Mouse (Mus musculus): ENCODE data around the gene Tbc1d22a.

Tbc1d22a gene

DNA sequence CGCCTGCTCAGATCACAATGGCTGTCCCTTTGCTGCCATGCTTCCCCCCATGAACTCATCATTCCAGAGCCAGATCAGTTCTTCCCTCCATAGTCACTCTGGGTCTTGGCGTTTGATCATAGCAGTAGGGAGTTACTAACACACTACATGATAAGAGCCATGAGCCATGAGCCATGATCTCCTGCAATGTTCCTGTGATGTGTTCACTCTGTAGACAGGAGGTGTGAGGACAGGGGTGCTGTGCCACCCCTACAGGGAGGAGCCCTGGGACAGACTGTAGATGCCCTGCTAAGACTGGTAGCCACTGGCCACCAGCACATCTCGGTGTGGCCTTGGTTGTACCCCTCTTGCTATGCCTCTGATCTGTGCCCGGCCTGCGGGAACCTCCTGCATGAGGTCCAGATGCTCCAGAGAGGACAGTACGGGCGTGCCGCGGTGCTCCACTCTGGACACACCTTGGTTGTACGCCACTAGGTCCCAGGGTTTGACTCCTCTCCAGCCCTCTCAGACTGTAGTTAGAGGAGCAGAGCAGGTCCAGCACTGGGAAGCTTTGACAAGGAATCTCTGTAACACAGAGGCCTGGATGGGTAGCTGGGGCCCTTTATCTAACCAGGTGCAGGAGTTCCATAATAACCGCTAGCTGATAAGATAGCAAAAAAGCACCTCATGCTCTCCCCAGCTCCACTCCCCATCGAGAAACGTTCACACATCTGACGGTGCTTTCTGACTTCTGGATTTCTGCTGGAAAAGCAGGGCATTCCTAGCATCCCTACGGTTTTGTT lies 224.9 kb downstream of the Tbc1d22a start:
- DNase-seq (ENCODE audit: low read depth, low spot score), result no peak

DNA sequence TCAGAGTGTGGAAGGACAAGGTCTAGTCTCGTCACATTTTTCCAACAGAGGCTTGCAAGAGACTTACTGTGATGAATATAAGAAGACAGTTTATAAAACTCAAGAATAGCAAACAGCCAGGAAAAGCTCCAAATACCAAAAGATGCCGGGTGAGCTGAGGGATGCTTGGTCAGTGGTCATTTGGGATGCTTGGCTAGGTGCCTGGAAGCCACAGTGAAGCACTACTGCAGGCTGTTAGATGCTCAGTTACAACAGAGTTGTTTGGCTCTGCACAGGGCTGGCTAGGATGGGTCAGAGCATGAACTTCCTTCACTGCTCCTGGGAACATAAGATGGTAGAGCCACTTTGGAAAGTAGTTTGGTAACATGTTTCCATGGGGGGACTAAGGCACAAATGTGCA lies 230.0 kb downstream of the Tbc1d22a start:
- no peak for DNase-seq (ENCODE audit: low read depth, low spot score)

DNA sequence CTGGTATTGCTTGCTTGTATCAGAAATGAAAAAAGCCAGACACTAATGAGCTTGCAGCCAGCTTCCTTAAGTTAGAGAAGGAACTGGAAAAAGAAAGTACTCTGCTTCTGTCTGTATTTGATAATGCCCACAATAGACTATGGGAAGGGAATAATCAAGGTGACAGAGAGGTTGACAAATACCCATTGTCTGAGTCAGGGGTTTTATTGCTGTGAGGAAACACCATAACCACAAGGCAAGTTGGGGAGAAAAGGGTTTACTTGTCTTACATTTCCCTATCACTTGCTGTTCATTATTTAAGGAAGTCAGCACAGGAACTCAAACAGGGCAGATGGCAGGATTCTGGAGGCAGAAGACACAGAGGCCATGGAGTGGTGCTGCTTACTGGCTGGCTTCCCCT lies 231.8 kb downstream of the Tbc1d22a start:
- DNase-seq (ENCODE audit: low read depth, low spot score), result no peak

DNA sequence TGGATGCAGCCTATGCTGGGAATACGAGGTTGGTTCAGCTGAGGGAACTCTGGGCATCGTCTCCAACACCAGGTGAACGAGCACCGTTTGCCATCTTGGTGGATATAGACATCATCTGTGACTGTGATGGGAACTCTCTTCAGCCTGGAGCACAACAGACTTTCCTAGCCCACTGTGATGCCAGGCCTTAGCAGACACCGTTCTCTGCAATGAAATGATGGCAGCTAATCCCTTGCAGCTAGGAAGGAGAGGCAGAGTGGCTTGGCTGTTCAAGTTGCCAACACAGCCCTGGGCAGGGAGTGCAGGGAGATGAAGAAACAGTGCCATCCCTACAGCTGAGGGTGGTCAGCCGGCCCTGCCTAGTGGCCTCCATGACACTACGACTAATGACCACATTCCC lies 233.0 kb downstream of the Tbc1d22a start:
- DNase-seq (ENCODE audit: low read depth, low spot score), result no peak

DNA sequence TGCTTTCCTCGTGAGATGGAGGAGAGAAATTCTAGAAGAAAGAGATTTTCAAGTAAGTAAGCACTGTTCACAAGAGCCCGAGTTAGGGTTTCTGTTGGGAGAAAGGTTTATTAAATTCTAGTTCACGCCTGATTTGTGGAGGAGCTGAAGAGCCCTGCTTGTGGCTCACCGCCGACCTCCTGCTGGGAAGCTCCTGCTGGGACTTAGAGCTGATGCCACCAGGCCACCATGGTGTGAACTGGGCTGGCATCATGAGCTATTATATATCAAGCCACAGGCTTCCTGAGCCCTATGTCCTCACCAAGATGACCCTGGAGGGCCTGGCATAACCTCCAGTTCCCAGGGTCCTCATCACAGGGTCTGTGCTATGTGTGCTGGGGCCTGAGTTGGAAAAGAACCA lies 235.0 kb downstream of the Tbc1d22a start:
- DNase-seq (ENCODE audit: low read depth, low spot score), result no peak

DNA sequence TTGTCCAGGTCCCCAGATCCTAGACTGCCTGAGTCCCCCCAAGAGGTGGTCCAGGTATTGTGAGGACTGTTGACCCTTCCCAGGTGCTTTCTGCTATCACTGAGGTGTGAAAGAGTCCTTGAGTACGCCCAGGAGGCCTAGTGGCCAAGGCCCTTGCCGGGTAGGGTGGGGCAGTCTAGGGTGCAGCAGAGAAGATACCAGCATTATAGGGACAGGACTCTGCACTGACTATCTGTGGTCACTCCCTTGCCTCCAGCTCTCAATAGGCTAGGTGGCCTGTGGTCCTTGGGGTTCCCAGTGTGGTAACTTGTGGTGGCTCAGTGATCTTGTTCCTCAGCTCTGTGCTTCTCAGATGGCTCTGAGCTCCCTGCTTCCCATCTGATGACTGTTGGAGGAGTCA lies 235.5 kb downstream of the Tbc1d22a start:
- DNase-seq (ENCODE audit: low read depth, low spot score), result no peak

DNA sequence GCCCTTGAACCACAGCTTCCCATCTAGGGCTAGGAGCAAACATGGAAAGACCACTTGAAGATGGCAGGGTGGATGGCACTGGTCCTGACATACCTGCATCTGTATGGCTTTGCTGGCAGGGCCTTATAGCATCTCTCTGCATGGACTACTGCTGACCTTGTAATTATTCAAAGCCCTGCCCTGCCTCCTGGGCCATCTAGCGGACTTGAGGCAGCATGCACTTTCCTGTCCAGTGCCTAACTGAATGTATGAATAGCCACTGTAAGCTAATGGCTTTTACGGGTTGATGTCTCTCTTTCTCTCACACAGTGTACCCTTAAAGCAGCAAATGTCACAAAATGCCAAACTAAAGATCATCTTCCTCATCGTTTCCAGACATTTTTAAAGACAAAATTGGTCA lies 245.2 kb downstream of the Tbc1d22a start:
- no peak for DNase-seq (ENCODE audit: low read depth, low spot score)

DNA sequence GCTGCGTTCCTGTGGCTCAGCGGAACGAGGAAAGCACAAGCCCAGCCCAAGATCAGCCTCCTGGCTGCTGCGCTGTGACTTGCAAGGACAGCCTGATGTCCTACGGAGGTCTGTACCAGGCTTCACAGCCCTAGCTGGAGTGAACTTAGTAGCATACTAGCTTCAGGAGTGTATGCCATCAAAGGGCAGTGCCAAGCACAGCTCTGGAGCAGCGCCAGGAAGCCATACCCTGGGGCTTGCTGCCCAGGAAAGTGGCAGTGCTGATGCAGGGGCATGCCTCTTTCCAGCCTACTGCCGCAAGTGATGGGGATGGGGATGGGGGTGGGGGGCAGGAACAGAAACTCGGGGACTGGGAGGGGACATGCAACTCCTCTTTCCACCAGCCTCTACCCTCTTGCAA lies 248.4 kb downstream of the Tbc1d22a start:
- no peak for DNase-seq (ENCODE audit: low read depth, low spot score)

DNA sequence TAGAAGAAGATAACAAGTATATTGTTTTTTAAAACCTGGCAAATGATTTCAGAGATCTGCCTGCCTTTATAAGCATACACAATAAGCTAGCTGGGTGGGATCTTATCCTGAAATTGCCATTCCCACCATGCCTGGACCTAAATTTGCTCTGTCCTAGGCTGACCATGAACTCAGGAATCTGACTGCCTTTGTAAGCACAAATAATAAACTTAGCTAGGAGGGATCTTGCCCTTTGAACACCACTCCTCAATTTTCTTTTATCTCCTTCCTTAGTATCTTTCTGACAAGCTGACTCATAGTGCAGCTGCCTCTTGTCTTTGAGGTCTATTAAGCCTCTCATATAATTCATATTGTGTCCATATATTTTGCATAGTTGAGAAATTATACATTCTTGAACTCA lies 253.8 kb downstream of the Tbc1d22a start:
- no peak for DNase-seq (ENCODE audit: low read depth, low spot score)

DNA sequence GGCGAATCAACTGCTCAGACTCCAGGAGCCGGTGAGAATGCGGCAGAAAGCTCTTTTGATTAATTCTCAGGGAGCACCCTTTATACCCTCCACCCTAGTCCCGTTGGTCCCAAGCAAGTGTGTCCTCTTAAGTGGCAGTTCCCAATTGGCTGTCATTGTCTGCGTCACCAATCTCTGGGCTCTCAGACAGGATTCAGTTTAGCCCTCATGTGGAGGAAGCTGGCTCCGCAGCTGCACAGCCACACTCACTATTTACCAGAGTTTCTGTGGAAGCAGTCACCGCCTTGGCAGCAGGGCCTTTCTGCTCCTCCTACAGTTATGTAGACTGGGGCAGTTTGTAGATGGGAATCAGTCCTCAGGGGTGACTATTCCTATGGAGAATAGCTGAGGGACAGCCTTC lies 256.9 kb downstream of the Tbc1d22a start:
- no peak for DNase-seq (ENCODE audit: low read depth, low spot score)

DNA sequence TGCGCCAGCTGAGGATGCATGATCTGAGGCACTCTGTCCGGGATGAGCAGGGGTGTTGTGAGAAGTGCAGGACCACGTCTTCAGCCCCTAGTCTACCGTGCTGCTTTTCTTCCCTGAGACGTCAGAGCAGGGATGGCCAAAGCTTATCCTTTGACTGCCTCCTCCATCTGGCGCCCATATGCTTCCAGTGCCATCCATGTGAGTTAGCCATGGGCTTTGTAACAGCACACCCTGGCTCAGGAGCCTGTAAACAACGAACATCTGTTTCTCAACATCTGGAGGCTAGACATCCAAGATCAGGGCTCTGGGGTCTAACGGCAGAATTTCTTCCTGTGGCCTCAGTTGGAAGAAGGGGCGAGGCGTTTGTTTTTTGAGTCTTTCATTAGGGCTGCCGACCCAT lies 259.2 kb downstream of the Tbc1d22a start:
- peak; percentile 5 for DNase-seq (ENCODE audit: low read depth, low spot score)

DNA sequence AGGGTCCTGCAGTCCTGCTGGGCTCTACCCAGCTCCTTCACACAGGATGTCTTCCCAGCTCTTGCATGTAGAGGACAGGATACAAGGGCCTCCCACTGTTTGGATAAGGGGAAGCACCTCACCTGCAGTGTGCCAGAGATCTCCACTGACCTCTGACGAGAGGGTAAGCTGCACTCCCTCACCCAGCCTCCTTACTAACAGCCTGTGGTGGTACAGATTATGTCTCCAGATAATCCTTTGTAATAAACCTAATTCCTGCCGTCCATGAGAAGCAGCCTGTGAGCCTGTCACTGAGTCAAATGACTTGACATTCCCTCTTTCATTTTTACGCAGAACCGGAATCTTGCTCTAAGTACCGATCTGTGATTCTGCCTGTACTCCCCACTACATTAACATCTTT lies 260.7 kb downstream of the Tbc1d22a start:
- DNase-seq (ENCODE audit: low read depth, low spot score), result no peak

DNA sequence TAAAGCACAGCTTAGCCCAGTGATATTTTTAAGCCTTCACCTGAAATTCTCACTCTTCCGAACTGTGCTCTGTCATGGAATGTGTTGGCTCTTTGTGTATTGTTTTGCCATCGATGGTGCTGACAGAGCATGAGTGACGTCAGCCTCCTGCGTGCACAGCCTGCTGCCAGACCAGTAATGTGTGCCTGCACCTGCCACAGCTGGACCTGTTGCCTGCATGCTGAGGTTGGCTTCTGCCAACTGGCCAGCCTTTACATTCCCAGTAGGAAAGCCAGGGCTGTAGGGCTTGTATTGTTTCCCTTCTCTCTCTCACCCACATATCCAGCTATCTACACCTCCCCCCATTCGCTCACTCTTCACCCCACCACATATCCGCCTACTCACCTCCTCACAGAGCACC lies 262.2 kb downstream of the Tbc1d22a start:
- no peak for DNase-seq (ENCODE audit: low read depth, low spot score)

DNA sequence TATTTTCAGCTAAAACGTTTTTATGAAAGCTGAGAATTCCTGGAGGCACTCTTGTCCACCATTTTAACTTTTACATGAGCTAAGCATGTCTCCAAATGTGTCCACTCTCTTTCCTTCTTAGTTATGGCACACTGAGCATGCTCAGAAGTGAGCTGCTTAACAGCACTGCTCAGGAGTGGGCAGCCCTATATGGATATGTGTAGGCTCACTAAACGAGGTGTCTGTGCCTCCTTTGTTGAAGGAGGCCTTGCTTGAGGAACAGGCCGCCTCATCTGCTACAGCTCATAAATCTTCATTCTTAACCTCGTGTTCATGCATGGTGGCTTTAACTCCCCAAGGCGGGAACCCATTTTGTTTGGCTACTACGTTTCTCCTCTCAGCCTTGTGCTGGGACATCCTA lies 262.8 kb downstream of the Tbc1d22a start:
- no peak for DNase-seq (ENCODE audit: low read depth, low spot score)

DNA sequence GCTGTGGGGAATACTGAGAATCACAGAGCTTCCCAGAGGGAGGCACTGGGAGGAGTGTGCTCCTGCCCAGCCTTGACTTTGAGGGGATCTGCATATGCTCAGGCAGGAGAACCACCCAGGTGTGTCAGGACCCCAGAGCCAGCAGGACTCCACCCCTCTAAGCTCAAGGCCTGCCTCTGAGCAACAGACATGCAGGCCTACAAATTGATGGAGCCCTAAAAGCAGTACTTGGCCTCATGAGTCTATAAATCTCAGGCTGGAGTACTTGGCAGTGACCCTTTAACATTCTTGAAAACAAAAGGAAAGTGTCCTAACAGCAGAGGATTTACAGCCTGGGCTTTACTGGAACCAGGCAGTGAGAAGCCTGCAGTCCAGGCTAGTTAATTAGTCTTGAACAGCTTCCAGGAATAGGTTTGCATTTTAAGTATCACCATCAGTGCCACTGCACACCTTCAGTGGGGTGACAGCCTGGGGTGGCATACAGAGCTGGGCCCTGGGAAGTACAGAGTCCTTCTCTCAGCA lies 263.3 kb downstream of the Tbc1d22a start:
- DNase-seq (ENCODE audit: low read depth, low spot score), result no peak

DNA sequence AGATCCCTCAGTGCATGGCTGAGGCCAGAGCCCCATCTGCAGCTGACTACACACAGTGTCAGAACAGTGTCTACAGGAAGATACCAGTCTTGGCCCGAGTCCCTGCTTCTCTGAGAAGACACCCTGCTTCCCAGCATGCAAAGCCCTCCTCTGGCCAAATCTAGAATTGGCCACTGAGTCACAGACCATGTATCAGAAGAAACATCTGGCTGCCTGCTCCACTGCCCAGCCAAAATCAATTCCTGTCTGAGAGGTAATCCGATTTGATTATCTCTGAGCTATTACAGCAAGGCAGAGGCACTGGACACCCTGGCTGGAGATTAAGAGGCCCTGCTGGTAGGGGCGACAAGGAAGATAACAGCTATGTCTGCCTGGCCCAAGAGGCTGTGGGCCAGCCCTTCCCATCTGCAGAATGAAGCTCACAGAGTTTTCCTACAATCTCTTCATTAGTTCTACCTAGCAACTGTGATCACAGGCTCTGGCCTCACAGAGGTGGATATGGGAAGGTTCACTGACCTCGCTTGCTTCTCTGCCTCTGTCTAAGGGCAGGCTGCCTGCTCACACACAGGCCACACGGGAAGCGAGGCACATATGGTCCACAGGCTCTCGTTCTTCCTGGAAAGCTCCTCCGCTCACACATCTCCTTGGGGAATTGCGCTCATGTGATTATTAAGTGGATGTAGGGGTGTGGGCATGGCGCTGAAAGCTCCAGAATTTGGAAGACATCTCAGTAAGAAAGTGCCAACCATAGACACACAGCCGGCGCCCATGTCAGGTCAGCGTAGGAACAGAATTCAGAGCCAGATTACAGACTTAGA lies 264.6 kb downstream of the Tbc1d22a start:
- DNase-seq (ENCODE audit: low read depth, low spot score), result peak; percentile 17

DNA sequence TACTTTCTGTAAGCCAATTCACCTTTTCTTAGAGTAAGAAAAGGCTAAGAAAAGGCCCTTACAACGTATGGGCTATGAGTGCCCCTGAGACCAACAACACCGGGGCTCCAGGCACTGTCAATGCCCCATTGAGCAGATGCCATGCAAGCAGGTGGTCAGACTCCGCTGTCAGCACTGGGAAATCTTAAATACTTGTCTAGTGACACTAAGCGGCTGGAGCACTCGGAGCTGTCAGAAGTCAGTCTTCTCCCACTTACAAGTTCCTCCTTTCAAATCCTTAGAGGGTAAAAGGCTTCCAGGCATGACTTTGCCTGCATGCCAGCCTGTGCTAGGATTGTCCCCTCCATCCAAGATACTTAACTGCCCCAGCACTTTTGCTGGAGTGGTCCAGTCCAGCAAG lies 268.1 kb downstream of the Tbc1d22a start:
- DNase-seq (ENCODE audit: low read depth, low spot score), result no peak

DNA sequence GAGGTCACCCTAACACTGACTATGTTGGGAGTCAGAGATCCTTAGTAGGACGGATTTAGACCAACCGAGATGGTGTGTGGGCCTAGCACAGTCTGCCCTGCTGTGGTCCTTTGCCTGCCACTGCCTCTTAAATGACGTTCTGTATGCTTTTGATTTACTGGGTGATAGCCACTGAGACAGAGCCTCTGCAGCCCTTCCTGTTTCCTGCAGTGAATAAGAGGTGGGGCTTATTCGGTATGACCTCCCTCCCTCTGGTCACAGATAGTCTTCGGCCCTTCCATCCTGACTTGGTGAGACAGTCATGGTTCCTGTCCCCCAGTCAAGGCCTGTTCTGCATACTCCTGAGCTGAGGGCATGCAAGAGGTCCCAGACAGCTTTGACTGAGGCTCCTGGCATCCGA lies 271.6 kb downstream of the Tbc1d22a start:
- no peak for DNase-seq (ENCODE audit: low read depth, low spot score)

DNA sequence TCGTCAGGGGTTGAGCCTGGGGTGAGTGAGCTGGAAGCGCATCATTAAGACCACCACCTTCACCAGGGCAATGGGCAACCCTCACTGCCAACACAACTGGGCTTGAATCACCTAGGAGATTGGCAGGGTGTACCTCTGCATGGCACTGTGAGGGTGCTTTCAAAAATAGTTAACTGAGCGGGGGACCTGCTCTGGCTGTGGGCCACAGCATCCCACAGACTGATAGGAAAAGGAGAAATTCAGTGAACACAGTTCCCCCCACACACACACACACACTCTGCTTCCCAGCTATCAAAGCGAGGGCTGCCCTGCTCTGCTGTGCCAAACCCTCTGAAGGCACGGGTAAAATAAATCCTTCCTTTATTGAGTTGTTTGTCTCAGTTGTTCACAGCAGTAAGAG lies 273.1 kb downstream of the Tbc1d22a start:
- DNase-seq (ENCODE audit: low read depth, low spot score), result no peak

DNA sequence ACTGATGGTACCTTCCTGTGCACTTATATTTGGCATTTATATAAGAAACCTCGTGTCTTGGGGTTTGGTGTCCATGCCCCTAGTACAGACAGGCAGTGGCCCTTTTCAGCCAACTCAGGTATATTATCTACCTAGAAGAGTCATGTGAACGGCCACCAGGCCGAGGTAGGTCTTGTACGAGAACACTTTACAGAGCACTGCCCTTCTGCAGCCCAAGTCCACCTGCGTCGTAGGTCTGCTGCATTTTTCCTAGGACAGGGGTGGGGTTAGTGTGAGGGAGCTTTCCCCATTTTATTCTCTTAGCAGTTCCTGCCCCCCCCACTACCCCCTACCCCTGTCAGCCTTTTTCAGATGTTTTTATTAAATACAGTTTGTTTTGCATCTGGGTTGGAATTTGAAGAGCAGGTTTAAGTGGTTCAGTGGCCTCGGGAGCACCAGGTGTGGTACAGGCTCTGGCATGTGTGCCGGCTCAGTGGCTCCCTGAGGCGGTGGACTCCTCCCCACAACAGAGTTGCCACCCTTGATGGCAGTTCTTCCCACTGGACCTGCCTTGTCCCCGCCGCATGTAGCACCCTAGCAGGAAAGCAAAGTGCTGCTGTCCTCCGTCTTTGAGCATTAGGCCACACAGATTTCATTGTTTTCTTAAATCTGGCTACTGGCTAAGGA lies 277.3 kb downstream of the Tbc1d22a start:
- DNase-seq (ENCODE audit: low read depth, low spot score), result no peak

DNA sequence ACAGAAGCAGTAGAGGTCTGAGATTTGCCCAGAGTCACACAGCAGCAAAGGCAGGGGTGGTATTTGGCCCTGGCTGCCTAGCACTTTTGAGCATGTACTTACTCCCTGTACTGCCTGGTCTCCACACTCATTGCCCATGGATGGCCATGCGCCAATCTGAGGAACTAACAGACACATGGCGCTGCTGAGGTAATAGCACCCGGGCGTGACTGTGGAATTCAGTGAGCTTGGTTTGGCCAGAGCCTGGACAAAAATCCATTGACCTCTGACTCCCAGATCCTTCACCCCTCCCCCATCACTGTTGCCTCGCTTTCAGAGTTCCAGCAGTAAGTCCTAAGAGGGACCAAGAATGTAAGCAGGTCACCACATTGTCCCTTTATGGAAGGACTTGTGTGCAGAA lies 278.4 kb downstream of the Tbc1d22a start:
- DNase-seq (ENCODE audit: low read depth, low spot score), result peak; percentile 61

DNA sequence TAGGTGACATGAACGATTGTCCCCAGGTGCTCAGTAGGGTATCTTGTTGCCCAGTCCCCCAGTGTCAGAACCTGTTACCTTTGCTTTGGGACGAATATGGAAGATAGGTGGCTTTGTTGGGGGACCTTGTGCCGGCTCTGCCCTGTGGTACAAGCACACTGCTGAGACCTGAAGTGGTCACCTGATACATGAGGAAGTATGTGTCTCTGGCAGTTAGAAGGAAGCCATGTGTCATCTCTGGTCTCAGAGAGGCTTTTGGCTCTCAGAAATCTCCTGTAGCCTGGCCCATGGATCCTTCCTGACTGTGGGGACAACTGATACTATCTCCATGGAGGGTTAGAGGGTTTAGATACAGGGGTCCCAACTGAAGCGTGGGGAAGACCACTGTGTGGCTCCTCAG lies 281.9 kb downstream of the Tbc1d22a start:
- DNase-seq (ENCODE audit: low read depth, low spot score), result no peak
